Mouse (Mus musculus) neutrophil, adult 65 days (primary cell): ENCODE results near the gene AA986860. TPM values are rescaled to one million over a fixed set of nuclear protein-coding genes. Genes with fewer than 3 reads are reported as not detected.

Experiments
- total RNA-seq: library from RNA; stranded (reverse); gene quantifications from 2 replicates; pipeline ENCODE4 v1.2.4, GENCODE M21; 2023

The AA986860 gene
- total RNA-seq, result 0.23 and 0.44 TPM in 2 replicates

GRCm38 (mm10) chr1:130731741-130732337, at the start of gene AA986860:
AA986860 (plus strand) TSS chr1:130731976.

GRCm38 (mm10) chr1:130715561-130716217, 16.1 kb upstream of the AA986860 start, which contains the start of gene Gm29427:
Gm29427 (minus strand) TSS chr1:130715799.

GRCm38 (mm10) chr1:130717291-130717871, 14.4 kb upstream of the AA986860 start, which contains the start of gene Yod1:
Yod1 (plus strand) TSS chr1:130717327.

GRCm38 (mm10) chr1:130729153-130729552, 2.6 kb upstream of the AA986860 start, which contains the start of gene Pfkfb2:
Pfkfb2 (minus strand) TSS chr1:130729253.

Other genes starting within 250 kb of the AA986860 start
- not detected in 2 replicates for gene Zp3r, start 102.4 kb upstream of the AA986860 start, total RNA-seq
- gene C4bp, start 70.3 kb upstream of the AA986860 start, total RNA-seq, result not detected in 2 replicates
- not detected in 2 replicates for gene Gm29427, start 16.2 kb upstream of the AA986860 start, total RNA-seq
- gene Yod1, start 14.6 kb upstream of the AA986860 start, total RNA-seq, result 10.8 and 13.7 TPM in 2 replicates
- 15.5 and 18.9 TPM in 2 replicates for gene Pfkfb2, start 2.7 kb upstream of the AA986860 start, total RNA-seq
- not detected in 2 replicates for gene Fcamr, start 68.9 kb downstream of the AA986860 start, total RNA-seq
- not detected in 2 replicates for gene Pigr, start 94.7 kb downstream of the AA986860 start, total RNA-seq
- 0.63 and 1.6 TPM in 2 replicates for gene Fcmr, start 133.7 kb downstream of the AA986860 start, total RNA-seq
- gene Il24, start 155.5 kb downstream of the AA986860 start, total RNA-seq, result not detected in 2 replicates
- gene Il20, start 179.5 kb downstream of the AA986860 start, total RNA-seq, result not detected in 2 replicates
- not detected in 2 replicates for gene Il19, start 208.1 kb downstream of the AA986860 start, total RNA-seq